Mouse (Mus musculus) layer of hippocampus, postnatal 25 days (tissue): ENCODE measurements around the gene Mettl9. TPM values are rescaled to one million over a fixed set of nuclear protein-coding genes. Genes with fewer than 3 reads are reported as not detected.

Source experiments
- DNase-seq, 2 experiments: peaks; one replicate each; pipeline ENCODE4 v3.0.0; 2022; ENCODE audit warnings: mixed read lengths in 2 of 2, low spot score in 1 of 2; ENCODE audit errors: extremely low spot score in 1 of 2
- total RNA-seq, 2 experiments: library from RNA; stranded (reverse); gene quantifications; 2 replicates each; pipeline ENCODE4 v1.2.3; 2021

The Mettl9 gene
- total RNA-seq, 2 experiments from 2014 or later = 77.1 to 81.2 TPM

- no peak for DNase-seq
These were observed 56.5 kb downstream of the Mettl9 start for GRCm38 (mm10) chr7:121090748-121091147.

- no peak for DNase-seq
These were observed 58.8 kb downstream of the Mettl9 start for GRCm38 (mm10) chr7:121093026-121093425.

- no peak for DNase-seq
These were observed 64.6 kb downstream of the Mettl9 start for GRCm38 (mm10) chr7:121098614-121099389.

GRCm38 (mm10) chr7:121107851-121108250 is 73.6 kb downstream of the Mettl9 start:
- DNase-seq = no peak

GRCm38 (mm10) chr7:121111321-121111720 is 77.1 kb downstream of the Mettl9 start:
- DNase-seq = no peak

GRCm38 (mm10) chr7:121111762-121112161 is 77.5 kb downstream of the Mettl9 start:
- DNase-seq = no peak

GRCm38 (mm10) chr7:121120143-121120818 is 86.0 kb downstream of the Mettl9 start:
- peak; percentile 85 to 99 for DNase-seq

Other genes starting within 250 kb of the Mettl9 start
- gene Gm5737, start 222.1 kb upstream of the Mettl9 start, total RNA-seq = not detected
- gene Eef2k, start 191.6 kb upstream of the Mettl9 start, total RNA-seq = 10 to 100 TPM; 25.7 to 30.4 TPM
- gene Polr3e, start 116.7 kb upstream of the Mettl9 start, total RNA-seq = 10 to 100 TPM; 24.7 to 28.2 TPM
- 1 to 10 TPM; 2.9 to 4.5 TPM for gene Cdr2, start 52.1 kb upstream of the Mettl9 start, total RNA-seq
- gene Mfsd13b, start 51.9 kb upstream of the Mettl9 start, total RNA-seq = 1 to 10 TPM in 1 of 2 experiments, under 1 TPM in 1; 0.68 to 1.1 TPM
- under 1 TPM; 0.27 to 0.33 TPM for gene Igsf6, start 40.1 kb downstream of the Mettl9 start, total RNA-seq
- 1 to 10 TPM in 1 of 2 experiments, under 1 TPM in 1; 0.47 to 2.4 TPM for gene Otoa, start 47.2 kb downstream of the Mettl9 start, total RNA-seq